ENCODE assay signal across 34 mouse cellular contexts in the genomic region with DNA sequence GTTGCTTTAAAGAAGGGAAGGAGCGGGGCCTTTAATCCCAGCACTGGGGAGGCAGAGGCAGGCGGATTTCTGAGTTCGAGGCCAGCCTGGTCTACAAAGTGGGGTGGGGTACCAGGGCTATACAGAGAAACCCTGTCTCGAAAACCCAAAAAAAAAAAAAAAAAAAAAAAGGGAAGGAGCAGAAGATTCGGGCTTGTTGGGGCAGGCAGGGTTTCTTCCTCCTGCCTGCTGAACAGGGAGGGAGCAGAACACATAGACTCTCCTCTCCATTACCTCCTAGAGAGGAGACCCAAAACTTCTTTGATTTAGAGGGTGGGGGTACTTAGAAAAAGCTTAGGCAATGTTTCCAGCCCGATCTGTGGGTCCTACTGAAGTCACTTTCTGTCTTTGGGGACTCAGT. TPM values are rescaled to one million over a fixed set of nuclear protein-coding genes. Genes with fewer than 3 reads are reported as not detected.
"Had no signal": no experiment of that assay in that cellular context is flagged by ENCODE, and none has a peak within 500 bp of the region (broad histone marks: within the 10 kb centered on the region; RNA-seq: fewer than 3 reads in every experiment).

No protein-coding gene starts in this region.

- H3K27ac ChIP-seq: embryonic facial prominence, embryonic 12.5 days; embryonic facial prominence, embryonic 13.5 days; embryonic facial prominence, embryonic 15.5 days; forebrain, embryonic 12.5 days; forebrain, embryonic 13.5 days; forebrain, embryonic 15.5 days; gastrocnemius, adult 2 months; heart, adult 2 months; heart, embryonic 10.5 days had no signal

- H3K9ac ChIP-seq: embryonic facial prominence, embryonic 12.5 days; embryonic facial prominence, embryonic 15.5 days; forebrain, embryonic 12.5 days; forebrain, embryonic 13.5 days; forebrain, embryonic 15.5 days; heart, embryonic 12.5 days had no signal

- ATAC-seq: forebrain, postnatal 0 days had no signal

- DNase-seq: cerebellum, postnatal 10 days; cerebellum, postnatal 14 days; cerebellum, postnatal 25 days; cerebellum, postnatal 36 days; embryo, embryonic 11 days; forebrain, postnatal 0 days; gastrocnemius, adult 2 months; gastrocnemius, postnatal 10 days; gastrocnemius, postnatal 14 days; gastrocnemius, postnatal 25 days; gastrocnemius, postnatal 36 days; heart, adult 18-20 months; heart, adult 2 months had no signal

- H3K9me3 ChIP-seq: embryonic facial prominence, embryonic 10.5 days; embryonic facial prominence, embryonic 12.5 days; embryonic facial prominence, embryonic 13.5 days; embryonic facial prominence, embryonic 15.5 days; forebrain, embryonic 12.5 days; forebrain, embryonic 13.5 days; forebrain, embryonic 15.5 days; heart, embryonic 10.5 days; heart, embryonic 12.5 days had no signal

- H3K36me3 ChIP-seq: embryonic facial prominence, embryonic 10.5 days; embryonic facial prominence, embryonic 12.5 days; embryonic facial prominence, embryonic 13.5 days; embryonic facial prominence, embryonic 15.5 days; forebrain, embryonic 12.5 days; forebrain, embryonic 15.5 days; heart, embryonic 10.5 days; heart, embryonic 12.5 days had no signal

- H3K4me2 ChIP-seq: forebrain, embryonic 15.5 days had no signal

- H3K4me3 ChIP-seq: erythroblast, embryonic 14.5 days; gastrocnemius, adult 2 months; heart, adult 2 months; heart, embryonic 12.5 days had no signal

- H3K4me1 ChIP-seq: embryonic facial prominence, embryonic 12.5 days had no signal

- H3K27me3 ChIP-seq: embryonic facial prominence, embryonic 15.5 days; forebrain, embryonic 13.5 days; forebrain, embryonic 15.5 days had no signal

RNA-seq across cellular contexts. Expression of a gene that starts 9.7 kb away (rescaled TPM):
- total RNA-seq: common myeloid progenitor, adult 5-6 weeks; gastrocnemius, adult 18-20 months; gastrocnemius, adult 2 months; gastrocnemius, postnatal 14 days; gastrocnemius, postnatal 25 days; gastrocnemius, postnatal 36 days; granulocyte monocyte progenitor cell, adult 5-6 weeks; heart, adult 18-20 months; heart, adult 8-10 months had no signal
- polyA plus RNA-seq: forebrain, embryonic 13.5 days had no signal

RNA-seq across cellular contexts. Expression of a gene that starts 13.0 kb away (rescaled TPM):
- total RNA-seq: common myeloid progenitor, adult 5-6 weeks; gastrocnemius, adult 18-20 months; gastrocnemius, postnatal 36 days; granulocyte monocyte progenitor cell, adult 5-6 weeks had no signal
- polyA plus RNA-seq: embryonic facial prominence, embryonic 11.5 days; erythroblast, embryonic 14.5 days had no signal

RNA-seq across cellular contexts. Expression of a gene that starts 15.2 kb away (rescaled TPM):
- total RNA-seq: common myeloid progenitor, adult 5-6 weeks; gastrocnemius, adult 18-20 months; gastrocnemius, adult 2 months; gastrocnemius, adult 8-10 months; gastrocnemius, postnatal 10 days; gastrocnemius, postnatal 25 days; gastrocnemius, postnatal 36 days; granulocyte monocyte progenitor cell, adult 5-6 weeks had no signal

RNA-seq across cellular contexts. Expression of a gene that starts 21.4 kb away (rescaled TPM):
- total RNA-seq: common myeloid progenitor, adult 5-6 weeks; gastrocnemius, adult 18-20 months; gastrocnemius, adult 2 months; gastrocnemius, adult 8-10 months; gastrocnemius, postnatal 10 days; gastrocnemius, postnatal 14 days; gastrocnemius, postnatal 36 days; gastrocnemius, postnatal 4 days; granulocyte monocyte progenitor cell, adult 5-6 weeks; heart, adult 18-20 months; heart, adult 2 months; heart, adult 8-10 months had no signal
- polyA plus RNA-seq: embryonic facial prominence, embryonic 13.5 days; erythroblast, embryonic 14.5 days; forebrain, embryonic 12.5 days; forebrain, embryonic 13.5 days; forebrain, embryonic 14.5 days; forebrain, embryonic 15.5 days; forebrain, embryonic 16.5 days; gonadal fat pad, adult 2 months; heart, embryonic 10.5 days; heart, embryonic 11.5 days; heart, embryonic 12.5 days had no signal
